In the genomic region with DNA sequence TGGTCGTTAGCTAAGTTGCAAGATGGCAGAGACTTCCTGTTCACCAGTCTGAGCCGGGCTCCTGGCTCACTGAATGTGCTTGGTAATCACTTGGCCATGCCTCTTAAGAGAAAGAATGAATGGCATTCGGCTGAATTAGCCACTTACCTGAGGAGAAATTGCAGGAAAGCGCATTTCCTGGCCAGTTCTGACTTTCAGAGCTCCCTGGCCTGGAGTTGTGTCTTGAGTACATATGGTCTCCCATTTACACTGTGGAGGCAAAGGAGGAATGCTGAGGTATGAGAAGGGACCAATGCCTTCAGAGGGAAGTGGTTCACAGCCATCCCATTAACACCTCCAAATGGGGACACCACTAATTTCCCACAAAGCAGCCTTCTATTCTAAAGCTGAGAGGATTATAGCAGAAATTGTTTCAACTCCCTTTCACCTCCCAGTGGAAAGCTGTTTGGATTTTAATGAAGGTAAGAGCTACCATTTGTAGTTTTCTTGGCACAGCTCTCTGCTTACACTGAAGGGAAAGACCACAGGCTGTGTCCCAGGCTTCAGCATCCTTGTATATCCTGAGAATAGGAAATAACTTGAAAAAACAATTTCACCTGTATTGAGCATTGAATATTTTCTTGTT, we compare ENCODE assay signal across 20 mouse cellular contexts.
DNase-seq lines count a peak whose midpoint lies in the region; TF ChIP-seq lines count a peak whose summit lies in the region.
"Had no signal": no experiment of that assay in that cellular context is flagged by ENCODE, and none has a peak within 500 bp of the region (broad histone marks: within the 10 kb centered on the region; RNA-seq: fewer than 3 reads in every experiment).

No protein-coding gene starts in this region.

- no peaks in the 10 kb centered on the region for H3K4me1 ChIP-seq in lung, adult 2 months (ENCODE audit: control insufficient read depth, insufficient read depth, low read length)
- H3K4me1 ChIP-seq in thymus, adult 2 months (replicated peaks; ENCODE audit: control insufficient read depth, insufficient read depth, low read length), result no peaks in the 10 kb centered on the region
- no peaks in the 10 kb centered on the region; the same call in none of the 2 replicates for H3K4me1 ChIP-seq in cerebellum, adult 2 months (ENCODE audit: control insufficient read depth, insufficient read depth, low read length)
- H3K4me1 ChIP-seq: embryonic facial prominence, embryonic 15.5 days; heart, embryonic 15.5 days; liver, embryonic 13.5 days had no signal

- no peak overlapping the region for H3K27ac ChIP-seq in thymus, adult 2 months (ENCODE audit: control insufficient read depth, insufficient read depth, low read length)
- H3K27ac ChIP-seq in cerebellum, adult 2 months (ENCODE audit: insufficient read depth, low read length), result no peak overlapping the region
- no peak overlapping the region for H3K27ac ChIP-seq in gastrocnemius, adult 2 months
- H3K27ac ChIP-seq: embryonic facial prominence, embryonic 15.5 days; forebrain, embryonic 15.5 days; heart, embryonic 15.5 days; hindbrain, embryonic 14.5 days; kidney, embryonic 15.5 days; liver, embryonic 13.5 days; midbrain, embryonic 12.5 days; stomach, postnatal 0 days had no signal

- intact Hi-C loops in gastrocnemius, adult 2 months (cut with DNase I), result no loop called here

- peak; percentile 3 for DNase-seq in kidney, adult 18-20 months
- no peak for DNase-seq in kidney, postnatal 4 days
- DNase-seq in forelimb bud, embryonic 11.5 days (ENCODE audit: low read depth, low spot score), result peak; percentile 56
- peak; percentile 7 for DNase-seq in lung, adult 2 months
- peak; percentile 9 for DNase-seq in lung, postnatal 14 days
- DNase-seq in thymus, adult 2 months, result no peak
- no peak for DNase-seq in cerebellum, adult 2 months
- DNase-seq in gastrocnemius, adult 2 months, result no peak
- DNase-seq: adrenal gland, postnatal 14 days; cerebellum, adult 9-10 months; heart, postnatal 4 days; liver, embryonic 13.5 days; right cerebral cortex, postnatal 14 days had no signal

- no peak for TF ChIP-seq POLR2A in lung, adult 2 months (IDR thresholded peaks at IDR 0.05; ENCODE audit: borderline replicate concordance, extremely low read depth, low read depth, low read length)
- TF ChIP-seq POLR2A in thymus, adult 2 months (IDR thresholded peaks at IDR 0.05; ENCODE audit: control insufficient read depth, extremely low read depth, insufficient read depth, low read length, poor library complexity), result no peak
- TF ChIP-seq POLR2A in cerebellum, adult 2 months (IDR thresholded peaks at IDR 0.05; ENCODE audit: borderline replicate concordance, insufficient read depth, low read length), result no peak

- TF ChIP-seq CTCF in lung, adult 2 months (IDR thresholded peaks at IDR 0.05; ENCODE audit: insufficient read depth, low read length), result no peak
- TF ChIP-seq CTCF in thymus, adult 2 months (IDR thresholded peaks at IDR 0.05; ENCODE audit: borderline replicate concordance, control insufficient read depth, extremely low read depth, insufficient read depth, low read length, poor library complexity), result no peak
- TF ChIP-seq CTCF in cerebellum, adult 2 months (IDR thresholded peaks at IDR 0.05; ENCODE audit: borderline replicate concordance, insufficient read depth, low read depth, low read length), result no peak
- TF ChIP-seq CTCF in gastrocnemius, adult 2 months (IDR thresholded peaks at IDR 0.05), result no peak

- no peaks in the 10 kb centered on the region for H3K36me3 ChIP-seq in thymus, adult 2 months (ENCODE audit: control insufficient read depth, insufficient read depth, low read length)
- H3K36me3 ChIP-seq: embryonic facial prominence, embryonic 15.5 days; forebrain, embryonic 15.5 days; heart, embryonic 15.5 days; kidney, embryonic 15.5 days; liver, embryonic 13.5 days; midbrain, embryonic 12.5 days had no signal

- no peaks in the 10 kb centered on the region for H3K27me3 ChIP-seq in thymus, adult 2 months (ENCODE audit: control insufficient read depth, insufficient read depth, low read length)
- H3K27me3 ChIP-seq in cerebellum, adult 2 months (ENCODE audit: control insufficient read depth, insufficient read depth, low read length), result no peaks in the 10 kb centered on the region
- H3K27me3 ChIP-seq: embryonic facial prominence, embryonic 15.5 days; forebrain, embryonic 15.5 days; heart, embryonic 15.5 days; kidney, embryonic 15.5 days; liver, embryonic 13.5 days had no signal

- WGBS in lung, adult 2 months, result 44% methylated on average over 4 of the region's 4 CpGs
- WGBS in thymus, adult 2 months, result 60% methylated on average over 4 of the region's 4 CpGs
- 63% methylated on average over 4 of the region's 4 CpGs for WGBS in cerebellum, adult 2 months

- H3K4me3 ChIP-seq in lung, adult 2 months (replicated peaks; ENCODE audit: extremely low read depth, low read depth, low read length), result no peak overlapping the region
- H3K4me3 ChIP-seq in thymus, adult 2 months (ENCODE audit: control insufficient read depth, insufficient read depth, low read length), result no peak overlapping the region
- H3K4me3 ChIP-seq in cerebellum, adult 2 months (replicated peaks; ENCODE audit: insufficient read depth, low read depth, low read length), result no peak overlapping the region
- no peak overlapping the region for H3K4me3 ChIP-seq in gastrocnemius, adult 2 months
- H3K4me3 ChIP-seq: embryonic facial prominence, embryonic 15.5 days; forebrain, embryonic 15.5 days; heart, embryonic 15.5 days; kidney, embryonic 15.5 days; liver, embryonic 13.5 days; midbrain, embryonic 12.5 days had no signal

Comparison
In these comparisons a context has a peak if more than half of its experiments do, and no peak if none do; other contexts are left out.
1. DNase-seq: peak in kidney, adult 18-20 months (single experiment), forelimb bud, embryonic 11.5 days (single experiment), lung, adult 2 months (single experiment) and lung, postnatal 14 days (single experiment); none in kidney, postnatal 4 days (0 of 2), thymus, adult 2 months (single experiment), cerebellum, adult 2 months (0 of 2) and gastrocnemius, adult 2 months (single experiment).